Mouse (Mus musculus) olfactory bulb, adult 2 months (tissue): Measurements from ENCODE around the gene Lamb1. TPM values are rescaled to one million over a fixed set of nuclear protein-coding genes. Genes with fewer than 3 reads are reported as not detected.

Experiments
- H3K27ac ChIP-seq: fragments of 200-500 bp; 2 replicates; pipeline ENCODE4 v1.5.1; 2012; ENCODE audit warnings: low read depth, low read length; ENCODE audit not compliant: insufficient read depth
- H3K4me1 ChIP-seq: fragments of 200-500 bp; 2 replicates; pipeline ENCODE4 v1.6.1; 2012; ENCODE audit warnings: low read length; ENCODE audit not compliant: control insufficient read depth, insufficient read depth
- H3K4me3 ChIP-seq: fragments of 200-500 bp; 2 replicates; pipeline ENCODE4 v1.5.1; 2012; ENCODE audit warnings: mild to moderate bottlenecking, low read depth, low read length, moderate library complexity; ENCODE audit not compliant: insufficient read depth
- CTCF ChIP-seq: fragments of 200-500 bp; IDR thresholded peaks from 2 replicates; pipeline ENCODE4 v1.5.1; 2012; ENCODE audit warnings: low read depth, mild to moderate bottlenecking, low read length, moderate library complexity; ENCODE audit not compliant: insufficient read depth
- POLR2A ChIP-seq: fragments of 200-500 bp; IDR thresholded peaks from 2 replicates; pipeline ENCODE4 v1.6.1; 2012; ENCODE audit warnings: mild to moderate bottlenecking, low read depth, low read length, moderate library complexity; ENCODE audit not compliant: insufficient read depth
- WGBS: fragments of 180-500 bp; shearing (Covaris S2); methylation state at CpG from one replicate; pipeline ENCODE4 v1.1.7; 2018; 5-methylcytosine and 5-hydroxymethylcytosine counted together
- polyA plus RNA-seq: library from polyadenylated mRNA; stranded (reverse); fragments of >200 nt; gene quantifications from 2 replicates; pipeline ENCODE4 v1.2.4, GENCODE M21; 2012; ENCODE audit warnings: low replicate concordance; ENCODE audit not compliant: missing spikeins, insufficient read depth, insufficient read length

Gene Lamb1
- polyA plus RNA-seq, 1 experiment, result not detected

DNA sequence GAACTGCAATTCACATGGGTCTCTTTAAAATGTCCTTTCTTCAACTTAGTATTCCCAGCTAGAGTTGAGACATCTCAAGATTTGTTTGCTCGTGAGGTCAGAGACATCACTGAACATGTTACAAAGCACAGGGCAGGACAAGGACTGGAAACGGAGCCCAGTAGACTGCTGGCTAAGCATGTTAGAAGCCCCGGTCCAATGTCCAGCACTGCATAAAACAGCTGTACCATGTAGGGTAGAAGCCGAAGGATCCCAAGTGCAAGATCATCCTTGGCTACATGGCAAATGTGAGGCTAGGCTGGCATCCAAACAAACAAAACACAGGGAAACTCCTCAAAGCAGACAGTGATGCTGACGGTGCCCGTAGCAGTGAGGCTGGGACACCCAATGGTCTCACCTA is 30.0 kb upstream of the Lamb1 start:
- TF ChIP-seq POLR2A, result no peak
- no peak for TF ChIP-seq CTCF
- peaks cover 6% of the 10 kb centered on the region; the same call in 1 of the 2 replicates for H3K4me1 ChIP-seq
- WGBS, result 92% methylated on average over 6 of the region's 6 CpGs
- H3K4me3 ChIP-seq, result no peak overlapping the region
- no peak overlapping the region for H3K27ac ChIP-seq

- WGBS, result 52% methylated on average over 12 of the region's 12 CpGs
- Histone ChIP-seq H3K4me3 (no peak overlapping the region), H3K27ac (no peak overlapping the region), H3K4me1 (peaks cover 6% of the 10 kb centered on the region; the same call in 1 of the 2 replicates)
- TF ChIP-seq CTCF, result no peak
- TF ChIP-seq POLR2A, result no peak
Observed at GRCm38 (mm10) chr12:31236861-31237595, 28.0 kb upstream of the Lamb1 start.

- Histone ChIP-seq H3K27ac (no peak overlapping the region), H3K4me1 (peaks cover 6% of the 10 kb centered on the region; the same call in 1 of the 2 replicates), H3K4me3 (no peak overlapping the region)
- TF ChIP-seq POLR2A, result no peak
- no peak for TF ChIP-seq CTCF
- WGBS, result 84% methylated on average over 3 of the region's 3 CpGs
Observed at GRCm38 (mm10) chr12:31239031-31239583, 25.9 kb upstream of the Lamb1 start.

DNA sequence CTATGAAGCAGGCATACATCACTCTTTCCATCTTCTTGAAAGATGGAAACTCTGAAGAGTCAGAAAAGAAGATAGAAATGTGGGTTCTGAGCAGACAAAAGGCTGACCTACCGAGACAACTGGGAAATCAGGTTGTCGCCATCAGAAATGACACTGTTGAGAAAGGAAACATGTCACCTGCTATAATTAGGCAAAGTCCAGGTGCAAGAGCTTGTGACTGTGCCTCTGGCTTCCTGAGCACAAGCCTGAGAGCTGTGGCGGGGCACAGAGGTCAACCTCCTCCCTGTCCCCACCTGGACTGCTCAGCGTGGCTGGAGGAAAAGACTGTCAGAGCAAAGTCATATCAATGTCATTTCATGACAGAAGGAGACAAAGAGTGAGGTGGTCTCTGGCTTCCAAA is 25.2 kb upstream of the Lamb1 start:
- no peak overlapping the region for H3K4me3 ChIP-seq
- 83% methylated on average over 4 of the region's 4 CpGs for WGBS
- TF ChIP-seq POLR2A (no peak), CTCF (no peak)
- H3K4me1 ChIP-seq, result peaks cover 6% of the 10 kb centered on the region; the same call in 1 of the 2 replicates
- H3K27ac ChIP-seq, result no peak overlapping the region

DNA sequence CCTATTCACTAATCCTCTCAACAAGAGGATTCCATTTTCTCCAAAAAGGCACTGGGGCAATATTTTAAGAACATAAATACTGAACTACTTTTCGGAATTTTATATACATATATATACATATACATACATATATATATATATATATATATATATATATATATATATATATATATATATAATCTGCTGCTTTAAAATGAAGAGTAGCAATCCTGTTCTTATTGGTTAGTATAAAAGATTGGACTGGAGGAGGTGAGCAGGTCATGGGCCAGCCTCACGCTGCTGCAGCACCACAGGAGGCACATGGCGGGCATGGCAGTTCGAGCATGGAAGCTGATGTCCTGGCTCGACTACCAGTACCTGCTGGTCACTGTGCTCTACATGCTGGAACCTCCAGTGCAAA is 24.6 kb upstream of the Lamb1 start, which contains the start of gene Gm6993:
Gm6993 (plus strand) TSS at position 301 of the 400 bp plus-strand sequence.
- no peak for TF ChIP-seq POLR2A
- no peak for TF ChIP-seq CTCF
- WGBS, result 86% methylated on average over 5 of the region's 5 CpGs
- Histone ChIP-seq H3K27ac (no peak within 1 kb of the TSS), H3K4me1 (peaks cover 6% of the 10 kb centered on the region; the same call in 1 of the 2 replicates), H3K4me3 (no peak within 1 kb of the TSS)

- Histone ChIP-seq H3K27ac (no peak overlapping the region), H3K4me1 (peaks cover 4% of the 10 kb centered on the region; the same call in 1 of the 2 replicates), H3K4me3 (no peak overlapping the region)
- no peak for TF ChIP-seq CTCF
- no peak for TF ChIP-seq POLR2A
- 84% methylated on average over 6 of the region's 6 CpGs for WGBS
Observed at GRCm38 (mm10) chr12:31241595-31242342, 23.3 kb upstream of the Lamb1 start.

- 65% methylated on average over 2 of the region's 2 CpGs for WGBS
- H3K4me3 ChIP-seq, result no peak overlapping the region
- no peaks in the 10 kb centered on the region for H3K4me1 ChIP-seq
- H3K27ac ChIP-seq, result no peak overlapping the region
- TF ChIP-seq CTCF (no peak), POLR2A (no peak)
Observed at GRCm38 (mm10) chr12:31244001-31244400, 21.0 kb upstream of the Lamb1 start.

DNA sequence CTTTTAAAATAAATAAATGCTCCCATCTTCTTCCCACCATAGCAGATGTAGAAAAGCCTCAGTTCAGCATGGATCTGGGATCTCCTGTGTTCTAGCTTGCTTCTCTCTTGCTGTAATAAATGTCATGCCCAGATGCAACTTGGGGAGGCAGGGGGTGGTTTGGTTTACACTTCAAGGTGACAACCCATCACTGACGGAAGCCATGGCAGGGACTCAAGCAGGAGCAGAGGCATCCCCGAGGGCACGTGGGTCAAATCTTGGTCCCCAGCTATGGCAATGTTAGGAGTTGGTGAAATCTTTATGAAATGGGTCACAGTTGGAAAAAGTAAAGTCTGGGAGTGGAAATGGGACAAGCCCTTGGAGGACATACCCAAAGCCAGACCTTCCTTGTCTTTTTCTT is 20.3 kb upstream of the Lamb1 start:
- no peak overlapping the region for H3K4me3 ChIP-seq
- no peak overlapping the region for H3K27ac ChIP-seq
- 90% methylated on average over 3 of the region's 3 CpGs for WGBS
- TF ChIP-seq POLR2A (no peak), CTCF (no peak)
- H3K4me1 ChIP-seq, result no peaks in the 10 kb centered on the region

DNA sequence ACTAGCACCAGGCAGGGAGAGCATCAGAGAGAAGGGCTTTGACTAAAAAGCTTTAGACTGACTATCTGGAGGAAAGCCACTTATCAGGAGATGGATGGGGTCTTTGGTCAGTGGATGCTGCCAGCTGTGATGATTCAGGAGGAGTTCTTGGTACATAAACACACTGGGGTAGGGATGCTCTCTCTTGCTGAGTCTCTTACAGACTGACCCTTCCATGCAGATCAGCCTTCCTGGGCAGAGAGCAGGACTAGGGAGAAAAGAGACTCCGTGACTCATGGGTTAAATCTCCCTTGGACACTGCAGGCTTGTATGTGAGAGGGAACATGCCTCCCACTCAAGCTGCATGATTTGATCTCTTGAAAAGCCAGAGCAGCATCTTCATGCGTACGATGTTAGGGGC is 18.9 kb upstream of the Lamb1 start:
- TF ChIP-seq POLR2A (no peak), CTCF (no peak)
- WGBS, result 77% methylated on average over 3 of the region's 3 CpGs
- H3K27ac ChIP-seq, result no peak overlapping the region
- H3K4me3 ChIP-seq, result no peak overlapping the region
- H3K4me1 ChIP-seq, result no peaks in the 10 kb centered on the region
